Mouse (Mus musculus) bone marrow macrophage, adult 2 months (primary cell): ENCODE data around the gene Cyp26a1.

Experiments used
- CTCF ChIP-seq: IDR thresholded peaks from 2 replicates; pipeline ENCODE4 v1.5.1; 2012; ENCODE audit warnings: low read depth, mild to moderate bottlenecking, low read length, moderate library complexity
- POLR2A ChIP-seq: IDR thresholded peaks from 2 replicates; pipeline ENCODE4 v1.6.1; 2012; ENCODE audit warnings: mild to moderate bottlenecking, low read depth, low read length, borderline replicate concordance

DNA sequence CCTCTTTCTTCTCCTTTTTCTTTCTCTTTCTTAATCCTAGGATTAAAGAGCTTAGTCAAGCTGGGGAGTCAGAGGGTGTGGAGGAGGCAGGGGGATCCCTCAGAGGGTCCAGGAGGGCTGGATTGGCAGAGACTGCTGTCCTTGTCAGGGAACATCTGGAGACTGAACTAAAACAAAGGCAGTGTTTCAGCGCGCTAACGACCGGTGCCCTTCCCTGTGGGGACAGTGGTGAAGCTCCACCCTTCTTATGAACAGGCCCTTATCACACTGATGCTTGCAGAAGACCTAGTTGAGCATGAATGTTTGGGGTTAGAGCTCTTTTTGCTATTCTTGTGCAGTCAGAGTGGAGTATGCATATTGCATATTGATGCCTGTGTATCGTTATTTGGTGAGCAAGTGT lies 43.6 kb upstream of the Cyp26a1 start:
- TF ChIP-seq CTCF (no peak), POLR2A (no peak)
